Mouse (Mus musculus) spleen, adult 2 months (tissue): ENCODE data around the gene Zfp579.

ENCODE experiments used
- CTCF ChIP-seq: fragments of 200-500 bp; IDR thresholded peaks from 2 replicates; pipeline ENCODE4 v1.5.1; 2011; ENCODE audit warnings: mild to moderate bottlenecking, inconsistent platforms; ENCODE audit not compliant: insufficient read depth, insufficient read length, insufficient replicate concordance; ENCODE audit errors: extremely low read depth
- POLR2A ChIP-seq: fragments of 200-500 bp; IDR thresholded peaks from 2 replicates; pipeline ENCODE4 v1.6.1; 2011; ENCODE audit warnings: low read depth, low read length, inconsistent platforms

GRCm38 (mm10) chr7:5029946-5030345 is 34.0 kb upstream of the Zfp579 start:
- TF ChIP-seq CTCF (no peak), POLR2A (no peak)
